9 mouse cellular contexts compared by ENCODE assay signal in the genomic region with DNA sequence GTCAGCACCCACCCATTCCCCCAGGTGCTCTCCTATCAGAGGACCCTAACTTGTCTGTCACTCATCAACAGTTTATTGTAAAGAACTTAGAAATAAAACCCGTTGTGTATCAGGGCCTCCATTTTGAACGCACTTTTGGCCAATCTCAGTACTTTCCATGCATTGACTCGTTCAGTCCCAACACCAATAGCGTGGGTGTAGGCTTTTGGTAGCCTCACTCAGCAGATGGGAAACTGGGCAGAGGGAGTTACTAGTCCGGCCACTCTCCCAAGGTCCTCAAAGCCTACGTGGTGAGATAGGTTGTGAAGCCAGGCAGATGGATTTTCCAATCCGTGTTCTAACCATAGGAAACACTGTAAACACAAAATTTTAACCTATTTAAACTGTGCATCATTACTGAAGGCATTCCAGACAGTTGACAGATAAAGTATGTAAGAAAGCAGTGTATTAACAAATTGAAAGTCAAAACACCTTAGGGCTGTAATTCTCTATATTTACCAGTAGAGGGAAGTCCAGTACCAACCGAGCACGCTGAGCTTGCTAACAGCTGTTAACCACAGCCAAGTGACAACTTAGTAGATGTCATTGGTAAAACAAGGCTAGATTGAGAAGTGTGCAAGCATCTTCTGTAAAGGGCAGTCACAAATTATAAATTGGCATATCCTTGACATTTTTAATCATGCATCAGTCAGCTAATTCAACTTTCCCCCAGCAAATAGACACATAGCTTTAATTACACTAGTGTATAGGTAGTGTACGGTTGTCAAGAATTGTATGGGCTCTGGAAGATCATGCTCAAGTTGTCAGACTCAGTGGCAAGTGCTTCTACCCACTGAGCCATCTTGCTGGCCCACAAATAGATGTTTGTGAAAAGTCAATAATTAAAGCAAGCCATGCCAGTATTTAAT. TPM values are rescaled to one million over a fixed set of nuclear protein-coding genes. Genes with fewer than 3 reads are reported as not detected.
DNase-seq lines count a peak whose midpoint lies in the region; ATAC-seq lines count a peak whose summit lies in the region.
"Had no signal": no experiment of that assay in that cellular context is flagged by ENCODE, and none has a peak within 500 bp of the region (broad histone marks: within the 10 kb centered on the region; RNA-seq: fewer than 3 reads in every experiment).

No protein-coding gene starts in this region.

- H3K4me1 ChIP-seq in hindbrain, embryonic 13.5 days (replicated peaks) = no peaks in the 10 kb centered on the region
- no peaks in the 10 kb centered on the region for H3K4me1 ChIP-seq in hindbrain, embryonic 10.5 days (replicated peaks)
- no peaks in the 10 kb centered on the region for H3K4me1 ChIP-seq in lung, embryonic 16.5 days (replicated peaks; ENCODE audit: control insufficient read depth, insufficient read depth, low read length)

- no peak for DNase-seq in hindbrain, embryonic 10.5 days (ENCODE audit: low spot score)
- DNase-seq in adipocyte (ENCODE audit: low spot score) = peak; percentile 53
- peak; percentile 40 for DNase-seq in telencephalon, adult 2 months (ENCODE audit: low read depth, low spot score)
- DNase-seq in layer of hippocampus, adult 11-12 months (ENCODE audit: low spot score) = no peak
- DNase-seq in right cerebral cortex, postnatal 25 days = no peak

- ATAC-seq in hindbrain, embryonic 13.5 days (ENCODE audit: low FRiP score) = peak; percentile 85
- ATAC-seq in CD4-positive, CD25-positive, alpha-beta regulatory T cell, adult 4 months = peak; percentile 92
- peak; percentile 66; the same call in 1 of the 2 replicates for ATAC-seq in lung, embryonic 16.5 days (ENCODE audit: low read depth)

- WGBS in hindbrain, embryonic 13.5 days = 63% methylated on average over 10 of the region's 10 CpGs
- WGBS in hindbrain, embryonic 10.5 days = 65% methylated on average over 10 of the region's 10 CpGs
- 59% methylated on average over 10 of the region's 10 CpGs for WGBS in lung, embryonic 16.5 days

- H3K4me3 ChIP-seq in hindbrain, embryonic 13.5 days = no peak overlapping the region
- H3K4me3 ChIP-seq in hindbrain, embryonic 10.5 days = no peak overlapping the region
- no peak overlapping the region for H3K4me3 ChIP-seq in lung, embryonic 16.5 days (ENCODE audit: low read length)
- H3K4me3 ChIP-seq: embryonic facial prominence, embryonic 13.5 days had no signal

- H3K9ac ChIP-seq in hindbrain, embryonic 13.5 days = no peak overlapping the region; the same call in 1 of the 2 replicates
- H3K9ac ChIP-seq in lung, embryonic 16.5 days (ENCODE audit: low read length) = no peak overlapping the region
- H3K9ac ChIP-seq: embryonic facial prominence, embryonic 13.5 days had no signal

- H3K27me3 ChIP-seq in hindbrain, embryonic 13.5 days = no peaks in the 10 kb centered on the region
- H3K27me3 ChIP-seq in hindbrain, embryonic 10.5 days (ENCODE audit: insufficient read depth, poor library complexity, severe bottlenecking) = no peaks in the 10 kb centered on the region
- no peaks in the 10 kb centered on the region for H3K27me3 ChIP-seq in lung, embryonic 16.5 days (ENCODE audit: control insufficient read depth, insufficient read depth, low read depth, low read length)
- H3K27me3 ChIP-seq: embryonic facial prominence, embryonic 13.5 days had no signal

- no peaks in the 10 kb centered on the region for H3K36me3 ChIP-seq in hindbrain, embryonic 13.5 days
- peaks cover 26% of the 10 kb centered on the region for H3K36me3 ChIP-seq in hindbrain, embryonic 10.5 days
- peaks cover 6% of the 10 kb centered on the region; the same call in 1 of the 2 replicates for H3K36me3 ChIP-seq in lung, embryonic 16.5 days (ENCODE audit: control insufficient read depth, insufficient read depth, low read length)

- H3K4me2 ChIP-seq in hindbrain, embryonic 13.5 days = no peak overlapping the region
- no peak overlapping the region for H3K4me2 ChIP-seq in lung, embryonic 16.5 days (ENCODE audit: low read depth, low read length)
- H3K4me2 ChIP-seq: embryonic facial prominence, embryonic 13.5 days had no signal

- no peak overlapping the region for H3K27ac ChIP-seq in hindbrain, embryonic 13.5 days
- H3K27ac ChIP-seq in hindbrain, embryonic 10.5 days = no peak overlapping the region
- no peak overlapping the region for H3K27ac ChIP-seq in lung, embryonic 16.5 days (ENCODE audit: low read length)
- H3K27ac ChIP-seq: embryonic facial prominence, embryonic 13.5 days had no signal

- H3K9me3 ChIP-seq in hindbrain, embryonic 13.5 days = no peaks in the 10 kb centered on the region
- H3K9me3 ChIP-seq in hindbrain, embryonic 10.5 days = no peaks in the 10 kb centered on the region
- H3K9me3 ChIP-seq in lung, embryonic 16.5 days (ENCODE audit: control insufficient read depth, low read length) = no peaks in the 10 kb centered on the region
- H3K9me3 ChIP-seq: embryonic facial prominence, embryonic 13.5 days had no signal

RNA-seq across cellular contexts. Expression of gene Mtfr2, which starts 14.2 kb away (rescaled TPM):
- polyA plus RNA-seq in hindbrain, embryonic 13.5 days (2015; fragmentation: Nextera tagmentation; extraction: Ambion mirVana) = 0.36 and 1.4 TPM in 2 replicates
- polyA plus RNA-seq in hindbrain, embryonic 10.5 days (2016; fragmentation: Nextera tagmentation; extraction: Ambion mirVana) = 2.7 and 4.3 TPM in 2 replicates
- polyA plus RNA-seq in CD4-positive, CD25-positive, alpha-beta regulatory T cell, adult 4 months (2017; shearing (Covaris generic)) = under 1 TPM; 0.73 to 0.79 TPM
- 3.1 and 3.3 TPM in 2 replicates for polyA plus RNA-seq in lung, embryonic 16.5 days (2015; fragmentation: Nextera tagmentation; extraction: Ambion mirVana)

RNA-seq across cellular contexts. Expression of gene Bclaf1, which starts 49.5 kb away (rescaled TPM):
- 127 and 138 TPM in 2 replicates for polyA plus RNA-seq in hindbrain, embryonic 13.5 days (2015; fragmentation: Nextera tagmentation; extraction: Ambion mirVana)
- polyA plus RNA-seq in hindbrain, embryonic 10.5 days (2016; fragmentation: Nextera tagmentation; extraction: Ambion mirVana) = 124 and 155 TPM in 2 replicates
- polyA plus RNA-seq in CD4-positive, CD25-positive, alpha-beta regulatory T cell, adult 4 months (2017; shearing (Covaris generic)) = 100 to 1,000 TPM; 190 to 207 TPM
- polyA plus RNA-seq in lung, embryonic 16.5 days (2015; fragmentation: Nextera tagmentation; extraction: Ambion mirVana) = 113 and 123 TPM in 2 replicates

Comparison
In these comparisons a context has a peak if more than half of its experiments do, and no peak if none do; other contexts are left out.
1. DNase-seq: peak in adipocyte (single experiment) and telencephalon, adult 2 months (single experiment); none in hindbrain, embryonic 10.5 days (single experiment), layer of hippocampus, adult 11-12 months (single experiment) and right cerebral cortex, postnatal 25 days (single experiment).
2. Peak in every context shown above with its lines, with median percentiles within 50 percentile points of each other: ATAC-seq.